Mouse (Mus musculus): ENCODE data around the gene Rgs19.

Rgs19 gene

GRCm38 (mm10) chr2:181684713-181685112 lies 9.1 kb downstream of the Rgs19 start:
- no peak for DNase-seq (ENCODE audit: low read depth in 2 of 2, low spot score in 2 of 2)

DNA sequence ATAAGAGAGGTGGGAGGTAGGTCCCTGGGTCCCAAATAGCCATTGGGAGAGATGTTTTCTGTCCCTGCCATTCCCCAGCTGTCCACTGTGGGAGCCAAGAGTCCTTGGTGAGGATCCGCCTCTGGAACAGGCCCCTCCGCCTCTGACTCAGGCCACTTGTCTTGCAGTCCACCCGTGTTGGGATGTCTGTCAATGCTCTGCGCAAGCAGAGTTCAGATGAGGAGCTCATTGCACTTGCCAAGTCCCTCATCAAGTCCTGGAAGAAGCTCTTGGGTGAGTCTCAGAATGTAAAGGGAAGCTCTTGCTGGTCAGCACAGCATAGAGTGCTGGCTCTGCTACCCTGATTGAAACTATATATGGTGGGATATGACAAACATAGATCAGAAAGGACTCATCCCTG lies 10.4 kb downstream of the Rgs19 start:
- no peak for DNase-seq (ENCODE audit: low read depth in 2 of 2, low spot score in 2 of 2)

DNA sequence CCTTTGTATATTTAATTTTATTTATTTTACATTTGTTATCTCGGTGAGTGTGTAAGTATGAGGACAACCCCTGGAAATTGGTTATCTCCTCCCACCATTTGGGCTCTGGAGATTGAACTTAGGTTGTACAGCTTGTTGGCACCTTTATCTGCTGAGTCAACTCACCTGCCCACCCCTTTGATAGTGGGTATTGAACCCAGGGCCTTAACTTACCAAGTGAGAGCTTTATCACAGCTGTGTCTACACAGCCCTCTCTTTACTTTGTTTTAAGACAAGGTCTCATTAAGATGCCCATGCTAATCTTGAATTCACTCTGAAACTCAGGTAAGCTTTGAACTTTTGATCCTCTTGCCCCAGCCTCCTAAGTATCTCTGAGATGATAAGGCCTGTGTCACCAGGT lies 11.8 kb downstream of the Rgs19 start:
- DNase-seq (ENCODE audit: low read depth in 2 of 2, low spot score in 2 of 2): no peak

DNA sequence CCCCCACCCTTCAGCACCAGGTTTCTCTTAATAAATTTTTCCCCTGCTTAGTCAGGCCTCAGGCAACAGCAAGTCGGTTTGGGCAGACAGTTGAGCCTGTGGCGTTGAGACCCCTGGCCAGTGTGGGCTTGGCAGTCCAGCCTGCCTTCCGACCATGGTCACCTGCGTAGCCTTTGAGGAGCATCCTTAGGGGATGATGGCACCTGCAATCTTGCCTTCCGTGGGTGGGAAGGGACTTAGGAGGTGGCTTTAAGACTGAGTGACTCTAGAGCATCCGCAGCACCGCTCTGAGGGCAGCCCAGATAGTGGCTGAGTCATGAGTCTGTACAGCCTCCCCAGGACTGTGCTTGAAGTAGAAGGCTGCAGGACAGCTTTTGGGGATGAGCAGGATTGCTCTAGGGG lies 13.1 kb downstream of the Rgs19 start:
- DNase-seq (ENCODE audit: low read depth in 2 of 2, low spot score in 2 of 2): peak in 1 of 2 experiments; percentile 20

GRCm38 (mm10) chr2:181679951-181680715 lies 13.6 kb downstream of the Rgs19 start, which contains the start of gene Tcea2:
Gene Tcea2 (plus strand): TSS chr2:181680310.
- DNase-seq (ENCODE audit: low read depth in 2 of 2, low spot score in 2 of 2): peak; percentile 28 to 55

DNA sequence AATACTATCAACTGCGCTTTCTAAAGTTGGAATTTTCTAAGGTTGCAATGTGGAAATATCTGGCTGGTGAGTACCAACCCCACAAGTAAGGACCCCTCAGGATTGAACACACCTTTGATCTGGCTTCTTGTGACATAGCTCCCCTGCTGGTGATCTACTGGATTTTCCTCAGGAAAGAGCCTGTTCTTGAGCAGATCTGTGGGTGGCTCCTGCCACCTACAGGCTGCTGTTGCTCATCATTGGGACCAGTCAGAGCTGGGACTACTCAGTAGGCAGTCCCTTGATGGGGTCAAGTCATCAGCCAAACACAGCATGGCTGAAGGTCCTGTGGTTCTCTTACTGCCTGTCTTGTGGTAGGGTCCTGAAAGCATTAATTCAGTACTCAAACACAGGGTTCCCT lies 15.0 kb downstream of the Rgs19 start:
- DNase-seq (ENCODE audit: low read depth in 2 of 2, low spot score in 2 of 2): peak; percentile 59 to 69

GRCm38 (mm10) chr2:181677755-181678098 lies 16.1 kb downstream of the Rgs19 start:
- no peak for DNase-seq (ENCODE audit: low read depth in 2 of 2, low spot score in 2 of 2)

DNA sequence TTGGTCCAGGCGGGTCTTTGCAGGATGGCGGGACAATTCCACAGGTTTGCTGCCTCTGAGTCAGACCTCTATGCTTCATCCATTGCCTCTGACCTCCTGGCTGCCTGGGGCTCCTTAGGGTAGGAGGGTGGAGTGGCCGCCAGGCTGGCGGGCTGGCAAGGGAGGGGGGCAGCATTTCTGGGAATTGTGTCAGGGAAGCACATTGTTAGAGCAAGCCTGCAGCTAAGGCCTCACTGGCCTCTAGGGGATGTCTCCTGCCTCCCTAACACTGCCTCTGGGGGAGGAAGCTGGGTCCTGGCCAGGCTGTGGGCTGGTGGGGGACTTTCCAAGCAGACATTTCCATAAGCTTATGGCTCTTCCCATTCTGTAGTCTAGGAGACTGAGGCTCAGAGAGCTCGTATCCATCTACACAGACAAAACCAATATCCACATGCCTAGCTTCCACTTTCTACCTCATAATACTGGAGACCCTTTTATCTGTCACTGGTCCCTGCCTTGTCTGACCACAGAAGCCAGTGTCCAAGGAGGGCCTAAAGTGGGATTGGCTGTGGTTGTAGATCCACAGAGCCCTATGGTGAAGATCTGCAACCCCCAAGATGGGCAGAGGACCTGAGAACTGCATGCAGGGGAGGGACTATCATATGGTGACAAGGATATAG lies 16.6 kb downstream of the Rgs19 start:
- DNase-seq (ENCODE audit: low read depth in 2 of 2, low spot score in 2 of 2): no peak

DNA sequence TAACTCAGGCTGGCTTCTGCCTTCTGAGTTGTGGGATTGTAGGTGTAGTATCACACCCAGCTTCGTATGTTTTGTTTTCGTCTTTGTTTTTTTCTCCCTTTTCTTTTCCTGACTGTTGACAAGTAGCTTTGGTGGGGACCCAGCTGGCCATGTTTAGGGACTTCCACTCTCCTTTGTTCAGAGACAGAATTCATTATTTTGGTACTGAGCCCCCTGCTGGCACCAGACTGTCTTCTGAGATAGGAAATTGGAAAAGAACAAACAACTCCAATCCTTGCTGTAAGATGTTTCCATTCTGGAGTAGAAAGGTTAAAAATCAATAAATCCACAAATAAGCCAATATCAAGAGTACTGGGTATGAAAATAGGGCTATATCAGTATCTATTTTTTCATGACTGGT lies 17.4 kb downstream of the Rgs19 start:
- no peak for DNase-seq (ENCODE audit: low read depth in 2 of 2, low spot score in 2 of 2)

GRCm38 (mm10) chr2:181675454-181675853 lies 18.3 kb downstream of the Rgs19 start:
- no peak for DNase-seq (ENCODE audit: low read depth in 2 of 2, low spot score in 2 of 2)

GRCm38 (mm10) chr2:181674934-181675333 lies 18.8 kb downstream of the Rgs19 start:
- no peak for DNase-seq (ENCODE audit: low read depth in 2 of 2, low spot score in 2 of 2)

- DNase-seq (ENCODE audit: low read depth in 2 of 2, low spot score in 2 of 2): no peak
Measured at GRCm38 (mm10) chr2:181673501-181673900, 20.3 kb downstream of the Rgs19 start.

DNA sequence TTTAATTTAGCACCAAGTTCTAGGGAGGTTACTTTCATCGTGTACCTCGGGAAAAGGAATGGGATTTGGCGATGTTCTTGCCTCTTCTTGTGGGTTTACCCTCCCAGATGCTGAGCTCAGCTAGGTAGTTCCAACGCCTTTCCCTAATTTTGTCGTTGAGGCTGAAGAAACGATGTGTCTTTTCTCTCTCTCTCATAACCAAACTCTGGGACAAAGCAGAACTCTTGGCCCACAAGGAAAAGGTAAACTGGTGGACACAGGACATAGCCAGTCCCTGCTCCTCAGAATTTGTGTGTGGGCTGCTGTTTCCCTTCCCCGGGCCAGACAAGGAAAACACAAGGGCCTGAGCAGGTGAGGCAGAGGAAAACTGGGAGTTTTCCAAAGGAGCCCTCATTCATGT lies 21.8 kb downstream of the Rgs19 start:
- no peak for DNase-seq (ENCODE audit: low read depth in 2 of 2, low spot score in 2 of 2)

DNA sequence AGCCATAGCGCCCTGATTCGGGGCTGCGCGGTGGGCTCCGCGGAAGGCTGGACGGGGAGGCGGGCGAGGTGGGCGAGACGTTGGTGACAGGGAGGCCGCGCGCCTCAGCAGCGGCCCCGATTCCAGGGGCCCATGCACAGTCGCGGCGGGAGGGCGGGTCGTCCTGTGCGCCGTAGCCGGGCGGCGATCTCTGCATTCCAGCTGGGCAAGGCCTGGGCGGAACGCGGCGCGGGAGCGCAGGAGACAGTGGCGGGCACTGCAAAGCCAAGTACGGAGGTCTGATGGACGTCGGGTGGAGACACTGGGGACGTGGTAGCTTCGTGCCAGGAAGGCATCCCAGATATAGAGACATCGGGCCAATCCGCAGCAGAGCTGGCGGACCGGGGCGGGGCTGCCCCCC lies 22.5 kb downstream of the Rgs19 start, which contains the start of gene Sox18:
Gene Sox18 (minus strand): TSS at position 315 of the 400 bp plus-strand sequence.
- no peak for DNase-seq (ENCODE audit: low read depth in 2 of 2, low spot score in 2 of 2)

DNA sequence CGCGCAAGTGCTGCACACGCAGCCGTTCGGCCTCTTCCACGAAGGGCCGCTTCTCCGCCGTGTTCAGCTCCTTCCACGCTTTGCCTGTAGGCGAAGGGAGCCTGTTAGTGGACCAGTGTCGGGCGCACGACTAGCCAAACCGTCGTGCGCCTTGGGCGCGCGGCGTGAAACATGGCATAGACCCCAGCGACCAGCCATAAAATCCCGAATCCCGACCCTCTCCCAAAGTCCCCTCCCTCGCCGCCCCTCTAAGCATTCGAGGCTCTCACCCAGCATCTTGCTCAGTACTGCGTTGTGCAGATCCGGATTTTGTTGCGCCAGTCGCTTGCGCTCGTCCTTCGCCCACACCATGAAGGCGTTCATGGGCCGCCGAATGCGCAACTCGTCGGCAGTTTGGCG lies 22.9 kb downstream of the Rgs19 start:
- DNase-seq (ENCODE audit: low read depth in 2 of 2, low spot score in 2 of 2): no peak

GRCm38 (mm10) chr2:181670285-181670912 lies 23.4 kb downstream of the Rgs19 start:
- DNase-seq (ENCODE audit: low read depth in 2 of 2, low spot score in 2 of 2): no peak

GRCm38 (mm10) chr2:181663298-181663630 lies 30.5 kb downstream of the Rgs19 start:
- DNase-seq (ENCODE audit: low read depth in 2 of 2, low spot score in 2 of 2): no peak

GRCm38 (mm10) chr2:181662620-181663297 lies 31.0 kb downstream of the Rgs19 start:
- no peak for DNase-seq (ENCODE audit: low read depth in 2 of 2, low spot score in 2 of 2)

DNA sequence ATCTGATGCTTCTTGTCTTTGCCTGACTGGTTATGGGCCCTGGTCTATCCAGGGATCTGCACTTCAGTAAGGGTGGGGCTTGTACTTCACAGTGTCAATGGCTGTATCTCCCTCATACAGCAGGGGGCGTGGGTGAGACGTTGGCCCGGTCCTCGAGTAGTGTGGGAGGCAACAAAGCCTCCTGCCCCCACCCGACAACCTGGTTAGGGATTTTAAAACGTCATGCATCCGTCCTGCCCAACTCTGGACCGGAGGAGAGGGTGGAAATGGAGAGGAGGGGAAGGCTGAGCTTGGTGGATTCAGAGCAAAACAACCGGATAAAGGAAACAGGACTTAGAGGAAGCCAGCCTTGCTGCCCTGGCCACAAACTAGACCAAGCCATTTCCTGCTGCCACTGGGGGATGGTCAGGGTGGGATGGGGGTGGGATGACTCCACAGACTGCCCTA lies 34.1 kb downstream of the Rgs19 start:
- DNase-seq (ENCODE audit: low read depth in 2 of 2, low spot score in 2 of 2): peak; percentile 76 to 83

- DNase-seq (ENCODE audit: low read depth in 2 of 2, low spot score in 2 of 2): peak; percentile 13 to 33
Measured at GRCm38 (mm10) chr2:181658930-181659555, 34.7 kb downstream of the Rgs19 start.

GRCm38 (mm10) chr2:181658528-181658927 lies 35.2 kb downstream of the Rgs19 start:
- no peak for DNase-seq (ENCODE audit: low read depth in 2 of 2, low spot score in 2 of 2)
